Mouse (Mus musculus) ES-E14 (cell line): ENCODE measurements around the gene A030005K14Rik. TPM values are rescaled to one million over a fixed set of nuclear protein-coding genes. Genes with fewer than 3 reads are reported as not detected.

ENCODE experiments used
- DNase-seq: peaks from one replicate; pipeline ENCODE4 v3.0.0-alpha.2; 2013; ENCODE audit warnings: low read depth, low spot score
- H3K27ac ChIP-seq: 2 replicates; pipeline ENCODE4 v1.5.1; 2012; ENCODE audit warnings: low read depth, mild to moderate bottlenecking, low read length, moderate library complexity, mixed read lengths; ENCODE audit not compliant: poor library complexity, insufficient read depth, severe bottlenecking
- H3K36me3 ChIP-seq: 2 replicates; pipeline ENCODE4 v1.6.1; 2012; ENCODE audit warnings: mild to moderate bottlenecking, low read length, moderate library complexity, mixed read lengths; ENCODE audit not compliant: control insufficient read depth, poor library complexity, insufficient read depth, severe bottlenecking
- H3K4me1 ChIP-seq, 2 experiments: fragments of 150-350 bp in 1 of 2; sonication (generic) in 1 of 2; 2 replicates each; pipeline ENCODE4 v1.6.1; 2012; ENCODE audit warnings: low read length in 2 of 2, mild to moderate bottlenecking in 1 of 2, mixed read lengths in 1 of 2; ENCODE audit not compliant: control insufficient read depth in 2 of 2, insufficient read depth in 2 of 2, poor library complexity in 1 of 2
- H3K4me3 ChIP-seq, 2 experiments: fragments of 150-350 bp in 1 of 2; sonication (generic) in 1 of 2; 2 replicates each; pipeline ENCODE4 v1.5.1; 2012; ENCODE audit warnings: low read length in 2 of 2, low read depth in 1 of 2, mild to moderate bottlenecking in 1 of 2, mixed read lengths in 1 of 2; ENCODE audit not compliant: insufficient read depth in 1 of 2, poor library complexity in 1 of 2, severe bottlenecking in 1 of 2
- H3K9ac ChIP-seq: 2 replicates; pipeline ENCODE4 v1.6.1; 2012; ENCODE audit warnings: low read depth, mild to moderate bottlenecking, low read length, mixed read lengths; ENCODE audit not compliant: poor library complexity, insufficient read depth, severe bottlenecking
- H3K9me3 ChIP-seq: fragments of 150-350 bp; sonication (generic); 2 replicates; pipeline ENCODE4 v1.6.1; 2012; ENCODE audit warnings: low read depth, mild to moderate bottlenecking, low read length; ENCODE audit not compliant: control insufficient read depth, insufficient read depth
- CHD2 ChIP-seq: IDR thresholded peaks from 2 replicates; pipeline ENCODE4 v1.6.1; 2014; ENCODE audit warnings: mild to moderate bottlenecking, low read depth, low read length, inconsistent platforms
- HCFC1 ChIP-seq: IDR thresholded peaks from 2 replicates; pipeline ENCODE4 v1.6.1; 2012; ENCODE audit warnings: low read length, inconsistent platforms, borderline replicate concordance; ENCODE audit not compliant: insufficient read depth
- MAFK ChIP-seq: IDR thresholded peaks from 2 replicates; pipeline ENCODE4 v1.6.1; 2014; ENCODE audit warnings: mild to moderate bottlenecking, low read depth, low read length, inconsistent platforms; ENCODE audit not compliant: insufficient read depth
- ZC3H11A ChIP-seq: IDR thresholded peaks from 2 replicates; pipeline ENCODE4 v1.6.1; 2012; ENCODE audit warnings: low read depth, mild to moderate bottlenecking, inconsistent platforms, low read length, borderline replicate concordance
- ZNF384 ChIP-seq: IDR thresholded peaks from 2 replicates; pipeline ENCODE4 v1.6.1; 2012; ENCODE audit warnings: low read depth, low read length, inconsistent platforms
- in situ Hi-C, 2 experiments: fragments of 600-800 bp; cut with MboI; formaldehyde crosslinking; loops; one replicate each; pipeline ENCODE4 v1.15.1; 2025; ENCODE audit warnings: low sequenced_read_pairs in 2 of 2, inconsistent platforms in 1 of 2; ENCODE audit not compliant: unreplicated experiment in 2 of 2
- total RNA-seq: library from RNA; depleted of rRNA; stranded (reverse); fragments of 300-350 nt; gene quantifications from 2 replicates; pipeline ENCODE4 v1.2.3, GENCODE M21; 2012

Gene A030005K14Rik
- total RNA-seq, 1 experiment, result not detected

GRCm38 (mm10) chr1:83099160-83099559 is 40.0 kb upstream of the A030005K14Rik start:
- in situ Hi-C loops, result no loop called here
- H3K27ac ChIP-seq, result no peak overlapping the region
- TF ChIP-seq MAFK (no peak), ZNF384 (no peak), ZC3H11A (no peak), HCFC1 (no peak), CHD2 (no peak)

GRCm38 (mm10) chr1:83096935-83097334 is 37.8 kb upstream of the A030005K14Rik start:
- H3K9ac ChIP-seq, result no peak overlapping the region
- no peak for TF ChIP-seq ZC3H11A
- TF ChIP-seq MAFK, result no peak
- TF ChIP-seq CHD2, result no peak
- no peak for TF ChIP-seq ZNF384
- TF ChIP-seq HCFC1, result no peak
- no peak overlapping the region for H3K4me3 ChIP-seq
- in situ Hi-C loops, result no loop called here
- H3K9me3 ChIP-seq, result no peaks in the 10 kb centered on the region
- no peak for DNase-seq
- H3K4me1 ChIP-seq, result no peaks in the 10 kb centered on the region
- H3K36me3 ChIP-seq, result no peaks in the 10 kb centered on the region
- H3K27ac ChIP-seq, result no peak overlapping the region

More at GRCm38 (mm10) chr1:83099160-83099559, 40.0 kb upstream of the A030005K14Rik start:
- Histone ChIP-seq H3K9ac (no peak overlapping the region), H3K4me3 (no peak overlapping the region), H3K9me3 (no peaks in the 10 kb centered on the region), H3K36me3 (no peaks in the 10 kb centered on the region), H3K4me1 (no peaks in the 10 kb centered on the region)
- DNase-seq, result no peak

GRCm38 (mm10) chr1:83091268-83091667 is 32.1 kb upstream of the A030005K14Rik start:
- no peak overlapping the region for H3K27ac ChIP-seq
- no peaks in the 10 kb centered on the region for H3K4me1 ChIP-seq
- no peaks in the 10 kb centered on the region for H3K9me3 ChIP-seq
- H3K4me3 ChIP-seq, result no peak overlapping the region
- in situ Hi-C loops, result no loop called here
- H3K9ac ChIP-seq, result no peak overlapping the region
- H3K36me3 ChIP-seq, result no peaks in the 10 kb centered on the region
- no peak for DNase-seq
- TF ChIP-seq CHD2 (no peak), HCFC1 (no peak), ZNF384 (no peak), ZC3H11A (no peak), MAFK (no peak)

GRCm38 (mm10) chr1:83084790-83085189 is 25.6 kb upstream of the A030005K14Rik start:
- Histone ChIP-seq H3K4me1 (no peaks in the 10 kb centered on the region), H3K27ac (no peak overlapping the region), H3K9me3 (no peaks in the 10 kb centered on the region), H3K36me3 (no peaks in the 10 kb centered on the region), H3K4me3 (no peak overlapping the region), H3K9ac (no peak overlapping the region)
- TF ChIP-seq ZNF384 (no peak), ZC3H11A (no peak), MAFK (no peak), HCFC1 (no peak), CHD2 (no peak)
- no peak for DNase-seq
- in situ Hi-C loops, result no loop called here

- Histone ChIP-seq H3K9ac (no peak overlapping the region), H3K36me3 (no peaks in the 10 kb centered on the region), H3K27ac (no peak overlapping the region), H3K4me1 (no peaks in the 10 kb centered on the region), H3K4me3 (no peak overlapping the region), H3K9me3 (no peaks in the 10 kb centered on the region)
- no peak for DNase-seq
- in situ Hi-C loops, result no loop called here
- no peak for TF ChIP-seq ZC3H11A
- TF ChIP-seq CHD2, result no peak
- no peak for TF ChIP-seq HCFC1
- TF ChIP-seq ZNF384, result no peak
- TF ChIP-seq MAFK, result no peak
These were observed 17.8 kb upstream of the A030005K14Rik start for GRCm38 (mm10) chr1:83077016-83077415.
